Mouse (Mus musculus): ENCODE measurements around the gene Gm21190. TPM values are rescaled to one million over a fixed set of nuclear protein-coding genes. Genes with fewer than 3 reads are reported as not detected.
A peak's percentile ranks its signal among the peaks of the same experiment; 100 is the strongest.
"Not testable (repeated sequence)": the region's sequence is repeated elsewhere in the genome, so short reads cannot be mapped to it uniquely, and the experiment has no call there.

Gene Gm21190
- polyA plus RNA-seq (2015; fragmentation: Nextera tagmentation; extraction: Ambion mirVana) = not detected in 2 replicates

DNA sequence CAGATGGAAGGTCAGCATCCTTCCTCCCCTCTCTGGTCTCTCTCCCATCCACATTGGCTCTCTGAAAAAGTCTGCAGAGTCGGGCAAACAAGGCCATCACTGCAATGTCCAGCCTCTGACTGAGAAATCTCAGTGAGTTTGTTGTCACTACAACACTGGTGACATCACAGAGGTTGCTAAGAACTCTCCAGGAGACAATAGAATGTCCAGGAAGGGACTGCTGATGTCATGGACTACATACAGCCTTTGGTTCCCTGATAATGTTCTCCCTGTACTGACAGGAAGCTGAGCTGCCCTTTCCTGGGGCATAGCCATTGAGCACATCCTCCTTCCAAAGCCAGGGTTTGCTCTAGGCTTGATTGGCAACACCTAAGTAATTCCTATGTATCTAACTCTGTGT, at the start of gene Gm21190:
Gm21190 (minus strand) TSS at position 101 of the 400 bp plus-strand sequence.
- H3K9ac ChIP-seq; H3K4me3 ChIP-seq; ATAC-seq (ENCODE audit: insufficient number of reproducible peaks, insufficient read depth, low FRiP score, low TSS enrichment, low read depth); H3K4me2 ChIP-seq; H3K27me3 ChIP-seq; H3K27ac ChIP-seq; H3K4me1 ChIP-seq; H3K36me3 ChIP-seq: not testable (repeated sequence)
- WGBS = 33% methylated on average over 1 of the region's 1 CpGs
- H3K9me3 ChIP-seq = peaks cover 16% of the 10 kb centered on the region; the same call in 1 of the 2 replicates

GRCm38 (mm10) chr5:15577033-15577432, 48.0 kb upstream of the Gm21190 start, which contains the start of gene Gm21083:
TSS of gene Gm21083 (plus strand) at chr5:15577333.
- H3K4me3 ChIP-seq; H3K27me3 ChIP-seq; H3K9me3 ChIP-seq; H3K4me2 ChIP-seq; H3K27ac ChIP-seq; H3K4me1 ChIP-seq; ATAC-seq (ENCODE audit: insufficient number of reproducible peaks, insufficient read depth, low FRiP score, low TSS enrichment, low read depth); H3K9ac ChIP-seq; H3K36me3 ChIP-seq: not testable (repeated sequence)
- WGBS = no CpG with 5 or more reads among the region's 1 CpGs

DNA sequence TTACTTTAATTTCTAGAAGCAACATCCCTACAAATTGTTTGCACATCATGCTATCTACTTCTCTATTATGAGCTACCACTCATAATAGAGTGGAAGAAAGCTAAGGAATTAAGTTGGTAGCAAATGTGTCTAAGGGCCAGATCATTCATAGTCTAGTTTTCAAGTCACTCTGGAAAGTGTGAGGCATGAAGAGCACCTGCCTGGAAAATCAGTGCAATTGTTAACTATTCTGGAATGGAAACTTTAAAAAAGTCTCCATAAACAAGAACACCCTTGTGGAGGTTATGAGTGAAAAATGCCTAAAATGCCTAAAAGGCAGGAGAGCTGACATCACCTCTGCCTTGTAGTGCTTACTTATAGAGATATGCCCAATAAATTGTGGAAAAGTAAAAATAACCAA, 44.7 kb upstream of the Gm21190 start:
- H3K4me3 ChIP-seq; ATAC-seq (ENCODE audit: insufficient number of reproducible peaks, insufficient read depth, low FRiP score, low TSS enrichment, low read depth); H3K9ac ChIP-seq; H3K9me3 ChIP-seq; H3K4me2 ChIP-seq; H3K36me3 ChIP-seq; H3K27ac ChIP-seq; H3K27me3 ChIP-seq; H3K4me1 ChIP-seq: not testable (repeated sequence)

DNA sequence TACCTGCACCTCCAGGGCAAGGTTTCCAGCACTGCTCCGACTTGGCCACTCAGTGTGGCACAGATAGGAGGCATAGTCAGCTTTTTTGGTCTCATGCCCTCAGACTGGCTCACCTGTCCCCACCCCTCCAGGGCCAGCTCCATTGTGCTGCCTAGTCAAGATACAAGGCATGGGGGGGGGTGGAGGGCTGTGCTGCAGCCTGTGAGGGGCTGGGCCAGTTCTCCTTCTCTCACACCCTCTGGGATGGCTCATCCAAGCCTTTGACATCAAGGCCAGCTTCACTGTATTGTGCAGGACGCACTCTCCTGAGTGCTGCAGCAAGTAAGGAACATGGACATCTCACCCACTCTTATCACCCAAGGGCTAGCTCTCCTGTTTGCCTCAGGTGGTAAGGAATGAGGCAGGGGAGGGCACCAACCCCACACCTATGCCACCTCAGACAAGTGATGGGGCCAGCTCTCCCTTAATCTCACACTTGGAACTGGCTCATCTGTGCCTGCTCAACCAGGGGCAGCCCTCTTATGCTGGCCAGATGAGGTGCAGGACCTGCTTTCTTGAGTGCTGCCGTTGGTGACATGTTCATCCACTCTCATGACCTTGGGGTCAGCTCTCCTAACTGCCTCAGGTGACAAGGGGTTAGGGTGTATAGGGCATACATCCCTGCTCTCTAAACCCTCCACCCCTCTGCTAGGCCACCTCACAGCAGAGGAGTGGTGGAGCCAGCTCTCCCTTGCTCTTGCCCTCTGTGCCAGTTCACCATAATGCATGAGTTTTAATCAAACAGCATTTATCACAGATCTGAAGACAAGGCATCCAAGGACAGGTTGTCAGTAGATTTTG, 32.6 kb upstream of the Gm21190 start:
- not testable (repeated sequence) for H3K27ac ChIP-seq, H3K9me3 ChIP-seq, H3K9ac ChIP-seq, H3K4me1 ChIP-seq, H3K4me2 ChIP-seq, H3K4me3 ChIP-seq, H3K36me3 ChIP-seq, H3K27me3 ChIP-seq
- peak; percentile 52 for ATAC-seq (ENCODE audit: insufficient number of reproducible peaks, insufficient read depth, low FRiP score, low TSS enrichment, low read depth)
- WGBS = 76% methylated on average over 3 of the region's 3 CpGs

GRCm38 (mm10) chr5:15558654-15559053, 29.6 kb upstream of the Gm21190 start:
- WGBS = 91% methylated on average over 1 of the region's 1 CpGs
- H3K9ac ChIP-seq; H3K27me3 ChIP-seq; H3K27ac ChIP-seq; H3K4me1 ChIP-seq; H3K36me3 ChIP-seq; H3K4me3 ChIP-seq; H3K4me2 ChIP-seq; ATAC-seq (ENCODE audit: insufficient number of reproducible peaks, insufficient read depth, low FRiP score, low TSS enrichment, low read depth): not testable (repeated sequence)
- H3K9me3 ChIP-seq = peaks cover 11% of the 10 kb centered on the region

GRCm38 (mm10) chr5:15549606-15550005, 20.6 kb upstream of the Gm21190 start:
- H3K27me3 ChIP-seq; H3K9ac ChIP-seq; H3K4me2 ChIP-seq; ATAC-seq (ENCODE audit: insufficient number of reproducible peaks, insufficient read depth, low FRiP score, low TSS enrichment, low read depth); H3K36me3 ChIP-seq; H3K4me3 ChIP-seq; H3K9me3 ChIP-seq; H3K27ac ChIP-seq; H3K4me1 ChIP-seq: not testable (repeated sequence)
- 12% methylated on average over 3 of the region's 3 CpGs for WGBS

DNA sequence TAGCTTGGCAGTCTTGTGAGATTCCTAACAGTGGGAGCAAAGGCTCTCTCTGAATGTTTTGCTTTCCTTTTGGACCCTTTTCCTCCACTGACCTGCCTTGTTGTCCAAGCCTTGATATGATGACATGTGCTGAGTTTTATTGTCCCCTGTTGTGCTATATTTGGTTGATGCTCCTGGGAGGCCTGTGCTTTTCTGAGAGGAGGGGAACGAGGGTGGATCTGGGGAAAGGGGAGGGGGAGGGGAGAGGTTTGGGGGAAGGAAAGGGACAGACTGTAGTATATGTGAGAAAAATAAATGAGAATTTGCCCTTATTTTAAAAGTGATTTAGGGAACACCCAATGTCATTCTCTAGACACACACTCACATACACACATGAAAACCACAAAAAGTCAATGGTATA, 20.1 kb upstream of the Gm21190 start:
- not testable (repeated sequence) for H3K27ac ChIP-seq; H3K4me1 ChIP-seq; ATAC-seq (ENCODE audit: insufficient number of reproducible peaks, insufficient read depth, low FRiP score, low TSS enrichment, low read depth); H3K36me3 ChIP-seq; H3K4me2 ChIP-seq; H3K27me3 ChIP-seq; H3K4me3 ChIP-seq; H3K9ac ChIP-seq; H3K9me3 ChIP-seq
- WGBS = 39% methylated on average over 1 of the region's 1 CpGs

DNA sequence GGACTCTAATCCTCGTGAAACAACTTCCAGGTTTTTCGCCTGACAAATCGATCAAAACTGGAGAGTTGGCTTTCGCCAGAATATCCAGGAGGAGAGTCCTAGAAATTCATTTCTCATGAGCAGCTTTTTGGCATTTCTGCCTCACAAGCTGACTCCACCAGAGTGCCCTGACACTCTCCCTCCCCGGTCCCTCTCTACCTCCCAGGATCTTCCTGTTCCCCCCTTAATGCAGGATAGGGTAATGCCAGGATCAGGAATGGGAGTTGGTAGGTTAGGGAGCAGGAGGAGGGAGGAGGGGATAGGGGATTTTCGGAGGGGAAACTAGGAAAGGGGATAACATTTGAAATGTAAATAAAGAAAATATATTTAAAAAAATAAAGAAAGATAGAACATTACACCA, 19.6 kb upstream of the Gm21190 start:
- not testable (repeated sequence) for ATAC-seq (ENCODE audit: insufficient number of reproducible peaks, insufficient read depth, low FRiP score, low TSS enrichment, low read depth); H3K4me2 ChIP-seq; H3K27ac ChIP-seq; H3K9me3 ChIP-seq; H3K9ac ChIP-seq; H3K36me3 ChIP-seq; H3K4me1 ChIP-seq; H3K4me3 ChIP-seq; H3K27me3 ChIP-seq
- 68% methylated on average over 6 of the region's 6 CpGs for WGBS

GRCm38 (mm10) chr5:15522470-15522869, 6.6 kb downstream of the Gm21190 start:
- ATAC-seq (ENCODE audit: insufficient number of reproducible peaks, insufficient read depth, low FRiP score, low TSS enrichment, low read depth); H3K9ac ChIP-seq; H3K4me1 ChIP-seq; H3K27me3 ChIP-seq; H3K4me2 ChIP-seq; H3K4me3 ChIP-seq; H3K27ac ChIP-seq; H3K36me3 ChIP-seq: not testable (repeated sequence)
- H3K9me3 ChIP-seq = peaks cover 15% of the 10 kb centered on the region

- not testable (repeated sequence) for H3K4me2 ChIP-seq; ATAC-seq (ENCODE audit: insufficient number of reproducible peaks, insufficient read depth, low FRiP score, low TSS enrichment, low read depth); H3K27me3 ChIP-seq; H3K27ac ChIP-seq; H3K9ac ChIP-seq; H3K36me3 ChIP-seq; H3K4me1 ChIP-seq; H3K4me3 ChIP-seq
- peaks cover 13% of the 10 kb centered on the region; the same call in 1 of the 2 replicates for H3K9me3 ChIP-seq
- 34% methylated on average over 2 of the region's 2 CpGs for WGBS
Measured at GRCm38 (mm10) chr5:15522028-15522427, 7.0 kb downstream of the Gm21190 start.

DNA sequence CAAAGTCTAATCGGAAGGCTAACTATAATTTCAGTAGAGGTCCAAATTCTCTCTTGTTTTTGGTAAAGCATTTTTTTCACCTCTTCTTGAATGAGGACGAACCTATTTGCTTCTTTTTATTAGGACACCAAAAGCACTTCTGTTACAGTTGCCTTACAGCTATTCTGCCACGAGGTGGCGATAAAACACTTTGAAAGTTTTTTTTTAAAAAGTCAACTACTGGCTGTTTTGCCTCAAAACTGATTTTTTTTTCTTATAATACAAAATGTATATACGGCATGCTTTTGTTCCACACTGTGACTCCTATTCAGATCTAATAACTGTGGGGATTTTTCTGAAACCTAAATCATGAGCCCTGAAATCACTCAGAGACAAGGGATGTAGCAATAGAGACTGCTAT, 8.6 kb downstream of the Gm21190 start:
- ATAC-seq (ENCODE audit: insufficient number of reproducible peaks, insufficient read depth, low FRiP score, low TSS enrichment, low read depth); H3K36me3 ChIP-seq; H3K27ac ChIP-seq; H3K9me3 ChIP-seq; H3K4me1 ChIP-seq; H3K27me3 ChIP-seq; H3K9ac ChIP-seq; H3K4me2 ChIP-seq; H3K4me3 ChIP-seq: not testable (repeated sequence)
- WGBS = 22% methylated on average over 5 of the region's 5 CpGs

- not testable (repeated sequence) for H3K4me2 ChIP-seq; H3K9me3 ChIP-seq; ATAC-seq (ENCODE audit: insufficient number of reproducible peaks, insufficient read depth, low FRiP score, low TSS enrichment, low read depth); H3K27ac ChIP-seq; H3K27me3 ChIP-seq; H3K9ac ChIP-seq; H3K4me1 ChIP-seq; H3K36me3 ChIP-seq; H3K4me3 ChIP-seq
- 74% methylated on average over 2 of the region's 2 CpGs for WGBS
Measured at GRCm38 (mm10) chr5:15517150-15517549, 11.9 kb downstream of the Gm21190 start.

Measured in embryonic facial prominence, embryonic 13.5 days (tissue).